Comparison of ENCODE assay signal across 16 mouse cellular contexts in the genomic region with DNA sequence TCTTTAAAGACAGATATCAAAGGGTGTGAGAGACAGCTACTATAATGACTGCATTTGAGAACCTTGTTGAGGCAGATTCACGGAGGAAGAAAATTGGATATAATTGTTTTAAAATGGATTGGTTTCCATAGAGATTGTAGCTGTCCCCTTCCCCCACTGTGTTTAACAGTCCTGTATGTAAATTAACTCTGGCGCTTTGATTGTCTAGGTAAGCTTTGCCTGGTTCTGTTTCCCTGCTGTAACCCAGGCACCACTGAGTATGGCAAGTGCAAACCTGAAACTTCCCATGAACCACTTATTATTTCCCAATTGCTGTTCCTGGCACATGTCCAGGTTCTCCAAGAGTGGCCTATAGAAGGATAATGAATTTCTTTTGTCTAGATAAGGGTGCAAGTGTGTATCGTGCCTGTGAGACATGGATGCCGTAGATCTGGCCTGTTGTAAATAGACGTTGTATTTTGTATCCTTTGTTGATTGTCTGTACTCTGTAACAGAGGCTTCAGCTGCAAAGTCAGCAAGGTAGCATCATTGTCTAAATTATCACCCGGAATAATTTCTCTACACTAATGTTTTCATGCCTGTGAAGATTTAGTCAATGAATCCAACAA. TPM values are rescaled to one million over a fixed set of nuclear protein-coding genes. Genes with fewer than 3 reads are reported as not detected.
DNase-seq lines count a peak whose midpoint lies in the region; ATAC-seq lines count a peak whose summit lies in the region.
"Had no signal": no experiment of that assay in that cellular context is flagged by ENCODE, and none has a peak within 500 bp of the region (broad histone marks: within the 10 kb centered on the region; RNA-seq: fewer than 3 reads in every experiment).

No protein-coding gene starts in this region.

- H3K4me1 ChIP-seq in forebrain, embryonic 11.5 days (replicated peaks; ENCODE audit: control insufficient read depth, insufficient read depth, low read length): no peaks in the 10 kb centered on the region
- no peaks in the 10 kb centered on the region; the same call in 1 of the 2 replicates for H3K4me1 ChIP-seq in forebrain, embryonic 10.5 days
- H3K4me1 ChIP-seq in neural tube, embryonic 11.5 days (ENCODE audit: control insufficient read depth, insufficient read depth, low read length): 0 out of 2 replicates have a peak, but pooled peaks cover 2% of the 10 kb centered on the region
- H3K4me1 ChIP-seq in hindbrain, embryonic 14.5 days (replicated peaks; ENCODE audit: control insufficient read depth, insufficient read depth, low read length): peaks cover 12% of the 10 kb centered on the region; the same call in 1 of the 2 replicates
- peaks cover 15% of the 10 kb centered on the region; the same call in 1 of the 2 replicates for H3K4me1 ChIP-seq in neural tube, embryonic 14.5 days (ENCODE audit: control insufficient read depth, insufficient read depth, low read length)
- H3K4me1 ChIP-seq in heart, embryonic 11.5 days (ENCODE audit: control insufficient read depth, insufficient read depth, low read length): no peaks in the 10 kb centered on the region
- H3K4me1 ChIP-seq: limb, embryonic 15.5 days; lung, embryonic 15.5 days had no signal

- no peak overlapping the region for H3K9ac ChIP-seq in forebrain, embryonic 11.5 days (ENCODE audit: low read length)
- H3K9ac ChIP-seq in neural tube, embryonic 11.5 days (ENCODE audit: low read length): no peak overlapping the region
- 0 out of 2 replicates have a peak overlapping the region, but pooled peaks have one; percentile 20 for H3K9ac ChIP-seq in hindbrain, embryonic 14.5 days
- H3K9ac ChIP-seq in neural tube, embryonic 14.5 days (replicated peaks; ENCODE audit: low read depth, low read length): no peak overlapping the region
- H3K9ac ChIP-seq in heart, embryonic 11.5 days (ENCODE audit: low read depth, low read length): no peak overlapping the region
- H3K9ac ChIP-seq: limb, embryonic 15.5 days; lung, embryonic 15.5 days had no signal

- no peak overlapping the region for H3K4me3 ChIP-seq in forebrain, embryonic 11.5 days (ENCODE audit: low read depth, low read length)
- no peak overlapping the region for H3K4me3 ChIP-seq in forebrain, embryonic 10.5 days
- H3K4me3 ChIP-seq in neural tube, embryonic 11.5 days (ENCODE audit: low read depth, low read length): no peak overlapping the region
- no peak overlapping the region for H3K4me3 ChIP-seq in hindbrain, embryonic 14.5 days (replicated peaks; ENCODE audit: low read length)
- H3K4me3 ChIP-seq in neural tube, embryonic 14.5 days (ENCODE audit: low read depth, low read length): no peak overlapping the region
- H3K4me3 ChIP-seq in heart, embryonic 11.5 days (ENCODE audit: low read depth, low read length): no peak overlapping the region
- H3K4me3 ChIP-seq: left cerebral cortex, adult 2 months; limb, embryonic 15.5 days; lung, embryonic 15.5 days had no signal

- DNase-seq in forebrain, embryonic 11.5 days (ENCODE audit: low spot score): no peak
- no peak for DNase-seq in forebrain, embryonic 10.5 days (ENCODE audit: extremely low spot score, low spot score)
- DNase-seq in neural tube, embryonic 11.5 days (ENCODE audit: low spot score): no peak
- no peak for DNase-seq in neural tube, embryonic 10.5 days (ENCODE audit: extremely low spot score, low spot score)
- peak; percentile 35 for DNase-seq in hindbrain, embryonic 14.5 days (ENCODE audit: low spot score)
- no peak for DNase-seq in cerebellum, adult 8-10 months
- DNase-seq: adrenal gland, adult 2 months; cerebellum, postnatal 25 days; heart, postnatal 14 days; kidney, postnatal 4 days had no signal

- no peaks in the 10 kb centered on the region for H3K9me3 ChIP-seq in forebrain, embryonic 11.5 days (ENCODE audit: control insufficient read depth, low read length)
- no peaks in the 10 kb centered on the region for H3K9me3 ChIP-seq in forebrain, embryonic 10.5 days
- no peaks in the 10 kb centered on the region for H3K9me3 ChIP-seq in neural tube, embryonic 11.5 days (ENCODE audit: control insufficient read depth, low read length)
- H3K9me3 ChIP-seq in hindbrain, embryonic 14.5 days (ENCODE audit: control insufficient read depth, low read length): no peaks in the 10 kb centered on the region
- H3K9me3 ChIP-seq in neural tube, embryonic 14.5 days (ENCODE audit: control insufficient read depth, low read length): no peaks in the 10 kb centered on the region
- no peaks in the 10 kb centered on the region for H3K9me3 ChIP-seq in heart, embryonic 11.5 days (replicated peaks; ENCODE audit: control insufficient read depth, low read length)
- H3K9me3 ChIP-seq: limb, embryonic 15.5 days; lung, embryonic 15.5 days had no signal

- no peaks in the 10 kb centered on the region; the same call in 1 of the 2 replicates for H3K36me3 ChIP-seq in forebrain, embryonic 11.5 days (ENCODE audit: control insufficient read depth, insufficient read depth, low read length)
- H3K36me3 ChIP-seq in forebrain, embryonic 10.5 days (replicated peaks): peaks cover 26% of the 10 kb centered on the region
- no peaks in the 10 kb centered on the region; the same call in 1 of the 2 replicates for H3K36me3 ChIP-seq in neural tube, embryonic 11.5 days (ENCODE audit: control insufficient read depth, insufficient read depth, low read length)
- H3K36me3 ChIP-seq in hindbrain, embryonic 14.5 days (replicated peaks; ENCODE audit: control insufficient read depth, insufficient read depth): peaks cover 43% of the 10 kb centered on the region
- peaks cover 20% of the 10 kb centered on the region; the same call in 1 of the 2 replicates for H3K36me3 ChIP-seq in neural tube, embryonic 14.5 days (ENCODE audit: control insufficient read depth, insufficient read depth, low read length)
- H3K36me3 ChIP-seq in heart, embryonic 11.5 days (ENCODE audit: control insufficient read depth, insufficient read depth, low read length): peaks cover 4% of the 10 kb centered on the region; the same call in 1 of the 2 replicates

- peak overlapping the region; percentile 13; the same call in 1 of the 2 replicates for H3K27ac ChIP-seq in forebrain, embryonic 11.5 days (ENCODE audit: low read depth, low read length)
- no peak overlapping the region for H3K27ac ChIP-seq in forebrain, embryonic 10.5 days
- no peak overlapping the region for H3K27ac ChIP-seq in neural tube, embryonic 11.5 days (ENCODE audit: low read depth, low read length)
- peak overlapping the region; percentile 71 for H3K27ac ChIP-seq in hindbrain, embryonic 14.5 days
- no peak overlapping the region for H3K27ac ChIP-seq in neural tube, embryonic 14.5 days (ENCODE audit: low read depth, low read length)
- no peak overlapping the region for H3K27ac ChIP-seq in heart, embryonic 11.5 days (ENCODE audit: low read depth, low read length)
- H3K27ac ChIP-seq: left cerebral cortex, adult 2 months; limb, embryonic 15.5 days; lung, embryonic 15.5 days had no signal

- H3K4me2 ChIP-seq in forebrain, embryonic 11.5 days (ENCODE audit: low read depth, low read length, severe bottlenecking): no peak overlapping the region
- H3K4me2 ChIP-seq in neural tube, embryonic 11.5 days (ENCODE audit: low read depth): no peak overlapping the region
- peak overlapping the region; percentile 6; the same call in 1 of the 2 replicates for H3K4me2 ChIP-seq in hindbrain, embryonic 14.5 days (replicated peaks)
- H3K4me2 ChIP-seq in neural tube, embryonic 14.5 days (ENCODE audit: low read depth, low read length): no peak overlapping the region
- H3K4me2 ChIP-seq in heart, embryonic 11.5 days: no peak overlapping the region
- H3K4me2 ChIP-seq: limb, embryonic 15.5 days; lung, embryonic 15.5 days had no signal

- H3K27me3 ChIP-seq in forebrain, embryonic 11.5 days (ENCODE audit: control insufficient read depth, insufficient read depth, low read length): no peaks in the 10 kb centered on the region
- H3K27me3 ChIP-seq in forebrain, embryonic 10.5 days (ENCODE audit: poor library complexity, severe bottlenecking): no peaks in the 10 kb centered on the region
- H3K27me3 ChIP-seq in neural tube, embryonic 11.5 days (ENCODE audit: control insufficient read depth, insufficient read depth, low read length): no peaks in the 10 kb centered on the region
- no peaks in the 10 kb centered on the region for H3K27me3 ChIP-seq in hindbrain, embryonic 14.5 days (ENCODE audit: control insufficient read depth, insufficient read depth, low read length)
- no peaks in the 10 kb centered on the region for H3K27me3 ChIP-seq in neural tube, embryonic 14.5 days (ENCODE audit: control insufficient read depth, insufficient read depth, low read length)
- H3K27me3 ChIP-seq in heart, embryonic 11.5 days (ENCODE audit: control insufficient read depth, insufficient read depth, low read length): no peaks in the 10 kb centered on the region
- H3K27me3 ChIP-seq: limb, embryonic 15.5 days; lung, embryonic 15.5 days had no signal

- ATAC-seq in forebrain, embryonic 11.5 days (replicated peaks; ENCODE audit: low FRiP score): peak; percentile 95
- peak; percentile 80 for ATAC-seq in neural tube, embryonic 11.5 days (ENCODE audit: insufficient read depth, low FRiP score, low TSS enrichment)
- peak; percentile 65; the same call in 1 of the 2 replicates for ATAC-seq in hindbrain, embryonic 14.5 days (ENCODE audit: low FRiP score)
- ATAC-seq in neural tube, embryonic 14.5 days (ENCODE audit: low read depth): peak; percentile 89
- no peak for ATAC-seq in heart, embryonic 11.5 days (replicated peaks; ENCODE audit: insufficient number of reproducible peaks, low FRiP score, low TSS enrichment)
- ATAC-seq: intestine, postnatal 0 days had no signal

- 61% methylated on average over 6 of the region's 6 CpGs for WGBS in forebrain, embryonic 11.5 days
- 85% methylated on average over 6 of the region's 6 CpGs for WGBS in forebrain, embryonic 10.5 days
- WGBS in neural tube, embryonic 11.5 days: 73% methylated on average over 6 of the region's 6 CpGs
- 35% methylated on average over 6 of the region's 6 CpGs for WGBS in hindbrain, embryonic 14.5 days
- 30% methylated on average over 6 of the region's 6 CpGs for WGBS in neural tube, embryonic 14.5 days
- WGBS in heart, embryonic 11.5 days (ENCODE audit: insufficient replicate concordance): 80% methylated on average over 6 of the region's 6 CpGs

RNA-seq across cellular contexts. Expression of gene Slc36a4, which starts 11.8 kb away (rescaled TPM):
- polyA plus RNA-seq in forebrain, embryonic 11.5 days (2014; fragmentation: Nextera tagmentation; extraction: Ambion mirVana): 17.8 TPM in 2 replicates
- 9.9 and 10.9 TPM in 2 replicates for polyA plus RNA-seq in forebrain, embryonic 10.5 days (2016; fragmentation: Nextera tagmentation; extraction: Ambion mirVana)
- 21.7 and 23.6 TPM in 2 replicates for polyA plus RNA-seq in neural tube, embryonic 11.5 days (2014; fragmentation: Nextera tagmentation; extraction: Ambion mirVana)
- 41.1 and 48.1 TPM in 2 replicates for polyA plus RNA-seq in hindbrain, embryonic 14.5 days (2014; fragmentation: Nextera tagmentation; extraction: Ambion mirVana)
- 36.5 and 57.4 TPM in 2 replicates for polyA plus RNA-seq in neural tube, embryonic 14.5 days (2014; fragmentation: Nextera tagmentation; extraction: Ambion mirVana)
- 11.4 and 12.6 TPM in 2 replicates for polyA plus RNA-seq in heart, embryonic 11.5 days (2014; fragmentation: Nextera tagmentation; extraction: Ambion mirVana)

Comparison
In these comparisons a context has a peak if more than half of its experiments do, and no peak if none do; other contexts are left out.
1. H3K27ac ChIP-seq: peak in forebrain, embryonic 11.5 days (single experiment) and hindbrain, embryonic 14.5 days (single experiment); none in forebrain, embryonic 10.5 days (single experiment), neural tube, embryonic 11.5 days (single experiment), neural tube, embryonic 14.5 days (single experiment) and heart, embryonic 11.5 days (single experiment).